ENCODE assay signal across 19 mouse cellular contexts in genomic region chr2:93431575-93432325, GRCm38 (mm10). TPM values are rescaled to one million over a fixed set of nuclear protein-coding genes. Genes with fewer than 3 reads are reported as not detected.
A peak's percentile ranks its signal among the peaks of the same experiment; 100 is the strongest.
DNase-seq lines count a peak whose midpoint lies in the region; ATAC-seq and TF ChIP-seq lines count a peak whose summit lies in the region.
"Had no signal": no experiment of that assay in that cellular context is flagged by ENCODE, and none has a peak within 500 bp of the region (broad histone marks: within the 10 kb centered on the region; RNA-seq: fewer than 3 reads in every experiment).

No protein-coding gene starts in this region.

- TF ChIP-seq CTCF in hindbrain, postnatal 0 days (IDR thresholded peaks at IDR 0.05; ENCODE audit: low read depth), result no peak
- no peak for TF ChIP-seq CTCF in stomach, postnatal 0 days (IDR thresholded peaks at IDR 0.05; ENCODE audit: low read depth)

- TF ChIP-seq EP300 in stomach, postnatal 0 days (optimal IDR thresholded peaks at IDR 0.05), result no peak

- no peak overlapping the region for H3K4me2 ChIP-seq in hindbrain, embryonic 16.5 days (ENCODE audit: low read length)
- H3K4me2 ChIP-seq in hindbrain, postnatal 0 days (ENCODE audit: low read depth, low read length), result no peak overlapping the region
- no peak overlapping the region for H3K4me2 ChIP-seq in neural tube, embryonic 12.5 days (replicated peaks)
- H3K4me2 ChIP-seq in stomach, postnatal 0 days (replicated peaks; ENCODE audit: low read depth), result no peak overlapping the region
- H3K4me2 ChIP-seq: forebrain, embryonic 15.5 days; heart, embryonic 15.5 days; midbrain, embryonic 12.5 days had no signal

- no peak overlapping the region for H3K9ac ChIP-seq in hindbrain, embryonic 16.5 days (ENCODE audit: low read depth, low read length)
- no peak overlapping the region for H3K9ac ChIP-seq in hindbrain, postnatal 0 days (replicated peaks; ENCODE audit: low read length)
- H3K9ac ChIP-seq in neural tube, embryonic 12.5 days, result 0 out of 2 replicates have a peak overlapping the region, but pooled peaks have one; percentile 14
- H3K9ac ChIP-seq in stomach, postnatal 0 days (ENCODE audit: low read length), result 0 out of 2 replicates have a peak overlapping the region, but pooled peaks have one; percentile 27
- H3K9ac ChIP-seq: forebrain, embryonic 15.5 days; heart, embryonic 15.5 days; midbrain, embryonic 12.5 days had no signal

- H3K4me1 ChIP-seq in hindbrain, embryonic 16.5 days (ENCODE audit: control insufficient read depth, insufficient read depth, low read depth, low read length), result no peaks in the 10 kb centered on the region
- H3K4me1 ChIP-seq in hindbrain, postnatal 0 days (ENCODE audit: insufficient read depth, low read length), result no peaks in the 10 kb centered on the region
- H3K4me1 ChIP-seq in neural tube, embryonic 12.5 days, result peaks cover 15% of the 10 kb centered on the region
- H3K4me1 ChIP-seq in limb, embryonic 10.5 days, result peaks cover 58% of the 10 kb centered on the region
- H3K4me1 ChIP-seq in stomach, postnatal 0 days (replicated peaks; ENCODE audit: control insufficient read depth, insufficient read depth), result peaks cover 3% of the 10 kb centered on the region; the same call in 1 of the 2 replicates

- no peaks in the 10 kb centered on the region; the same call in 1 of the 2 replicates for H3K27me3 ChIP-seq in hindbrain, embryonic 16.5 days (replicated peaks; ENCODE audit: control insufficient read depth, insufficient read depth, low read length)
- H3K27me3 ChIP-seq in hindbrain, postnatal 0 days (ENCODE audit: insufficient read depth, low read length), result no peaks in the 10 kb centered on the region
- H3K27me3 ChIP-seq in neural tube, embryonic 12.5 days (replicated peaks), result no peaks in the 10 kb centered on the region
- peaks cover 22% of the 10 kb centered on the region for H3K27me3 ChIP-seq in limb, embryonic 10.5 days (ENCODE audit: low read depth, poor library complexity, severe bottlenecking)
- no peaks in the 10 kb centered on the region for H3K27me3 ChIP-seq in stomach, postnatal 0 days (ENCODE audit: control insufficient read depth, insufficient read depth, low read length)
- H3K27me3 ChIP-seq: forebrain, embryonic 15.5 days had no signal

- WGBS in hindbrain, embryonic 16.5 days, result 68% methylated on average over 5 of the region's 5 CpGs
- 74% methylated on average over 5 of the region's 5 CpGs for WGBS in hindbrain, postnatal 0 days
- 65% methylated on average over 5 of the region's 5 CpGs for WGBS in neural tube, embryonic 12.5 days
- 58% methylated on average over 5 of the region's 5 CpGs for WGBS in limb, embryonic 10.5 days
- WGBS in stomach, postnatal 0 days, result 56% methylated on average over 5 of the region's 5 CpGs

- H3K9me3 ChIP-seq in hindbrain, embryonic 16.5 days (ENCODE audit: control insufficient read depth, low read length), result no peaks in the 10 kb centered on the region
- no peaks in the 10 kb centered on the region for H3K9me3 ChIP-seq in hindbrain, postnatal 0 days (ENCODE audit: low read length)
- no peaks in the 10 kb centered on the region for H3K9me3 ChIP-seq in neural tube, embryonic 12.5 days
- no peaks in the 10 kb centered on the region for H3K9me3 ChIP-seq in limb, embryonic 10.5 days (replicated peaks)
- no peaks in the 10 kb centered on the region for H3K9me3 ChIP-seq in stomach, postnatal 0 days (ENCODE audit: control insufficient read depth, low read length)
- H3K9me3 ChIP-seq: forebrain, embryonic 15.5 days; heart, embryonic 15.5 days had no signal

- DNase-seq in hindbrain, postnatal 0 days (ENCODE audit: low spot score), result no peak
- DNase-seq in neural tube, embryonic 10.5 days (ENCODE audit: extremely low spot score, low spot score), result no peak
- DNase-seq in limb, embryonic 10.5 days (ENCODE audit: low spot score), result no peak
- DNase-seq in stomach, postnatal 0 days (ENCODE audit: low spot score), result peak; percentile 72
- DNase-seq in cerebellum, postnatal 4 days (ENCODE audit: low spot score in 2 of 2), result no peak
- no peak for DNase-seq in lung, postnatal 25 days (ENCODE audit: low spot score)
- DNase-seq: adrenal gland, postnatal 36 days; B cell, adult 2 months; cerebellum, adult 9-10 months; heart, adult 11 months; lung, postnatal 14 days; retina, postnatal 1 day; spleen, adult 18-20 months; thymus, postnatal 25 days had no signal

- peak; percentile 28; the same call in 1 of the 2 replicates for ATAC-seq in hindbrain, embryonic 16.5 days
- no peak for ATAC-seq in hindbrain, postnatal 0 days
- ATAC-seq in neural tube, embryonic 12.5 days (ENCODE audit: low FRiP score, low read depth), result no peak
- peak; percentile 91 for ATAC-seq in stomach, postnatal 0 days (ENCODE audit: low FRiP score, low TSS enrichment)
- ATAC-seq: forebrain, embryonic 15.5 days had no signal

- no peaks in the 10 kb centered on the region for H3K36me3 ChIP-seq in hindbrain, embryonic 16.5 days (ENCODE audit: control insufficient read depth, insufficient read depth, low read length)
- H3K36me3 ChIP-seq in hindbrain, postnatal 0 days (ENCODE audit: insufficient read depth, low read length), result no peaks in the 10 kb centered on the region
- no peaks in the 10 kb centered on the region for H3K36me3 ChIP-seq in neural tube, embryonic 12.5 days
- H3K36me3 ChIP-seq in limb, embryonic 10.5 days, result no peaks in the 10 kb centered on the region
- H3K36me3 ChIP-seq in stomach, postnatal 0 days (ENCODE audit: control insufficient read depth, insufficient read depth, low read length), result no peaks in the 10 kb centered on the region; the same call in 1 of the 2 replicates
- H3K36me3 ChIP-seq: forebrain, embryonic 15.5 days; heart, embryonic 15.5 days; midbrain, embryonic 12.5 days had no signal

- H3K27ac ChIP-seq in hindbrain, embryonic 16.5 days (ENCODE audit: low read depth, low read length), result no peak overlapping the region
- H3K27ac ChIP-seq in hindbrain, postnatal 0 days, result no peak overlapping the region
- no peak overlapping the region for H3K27ac ChIP-seq in neural tube, embryonic 12.5 days
- H3K27ac ChIP-seq in limb, embryonic 10.5 days, result peak overlapping the region; percentile 47
- peak overlapping the region; percentile 89 for H3K27ac ChIP-seq in stomach, postnatal 0 days (replicated peaks)
- H3K27ac ChIP-seq: forebrain, embryonic 15.5 days; heart, embryonic 15.5 days; midbrain, embryonic 12.5 days had no signal

- no peak overlapping the region for H3K4me3 ChIP-seq in hindbrain, embryonic 16.5 days (ENCODE audit: low read length)
- H3K4me3 ChIP-seq in hindbrain, postnatal 0 days (ENCODE audit: low read length), result no peak overlapping the region
- no peak overlapping the region for H3K4me3 ChIP-seq in neural tube, embryonic 12.5 days
- H3K4me3 ChIP-seq in limb, embryonic 10.5 days, result no peak overlapping the region
- H3K4me3 ChIP-seq in stomach, postnatal 0 days (ENCODE audit: low read depth, low read length), result no peak overlapping the region
- H3K4me3 ChIP-seq: forebrain, embryonic 15.5 days; heart, embryonic 15.5 days; midbrain, embryonic 12.5 days had no signal

RNA-seq across cellular contexts. Expression of gene Cd82, which starts 31.2 kb away (rescaled TPM):
- polyA plus RNA-seq in hindbrain, embryonic 16.5 days (2015; fragmentation: Nextera tagmentation; extraction: Ambion mirVana), result 24.5 and 26.8 TPM in 2 replicates
- 12.4 and 14.2 TPM in 2 replicates for total RNA-seq in hindbrain, postnatal 0 days (2014; rRNA removed)
- 21.8 and 25.1 TPM in 2 replicates for polyA plus RNA-seq in hindbrain, postnatal 0 days (2015; fragmentation: Nextera tagmentation; extraction: Ambion mirVana)
- polyA plus RNA-seq in neural tube, embryonic 12.5 days (2016; fragmentation: Nextera tagmentation; extraction: Ambion mirVana), result 15.2 and 16.1 TPM in 2 replicates
- 4.1 and 7.2 TPM in 2 replicates for polyA plus RNA-seq in limb, embryonic 10.5 days (2016; fragmentation: Nextera tagmentation; extraction: Ambion mirVana)
- 93.5 and 105 TPM in 2 replicates for polyA plus RNA-seq in stomach, postnatal 0 days (2015; fragmentation: Nextera tagmentation; extraction: Ambion mirVana)

Comparison
In these comparisons a context has a peak if more than half of its experiments do, and no peak if none do; other contexts are left out.
1. ATAC-seq: peak in hindbrain, embryonic 16.5 days (single experiment) and stomach, postnatal 0 days (single experiment); none in hindbrain, postnatal 0 days (single experiment) and neural tube, embryonic 12.5 days (single experiment).
2. H3K27ac ChIP-seq: peak in limb, embryonic 10.5 days (single experiment) and stomach, postnatal 0 days (single experiment); none in hindbrain, embryonic 16.5 days (single experiment), hindbrain, postnatal 0 days (single experiment) and neural tube, embryonic 12.5 days (single experiment).
3. H3K9ac ChIP-seq: peak in neural tube, embryonic 12.5 days (single experiment) and stomach, postnatal 0 days (single experiment); none in hindbrain, embryonic 16.5 days (single experiment) and hindbrain, postnatal 0 days (single experiment).